Mouse (Mus musculus) kidney, postnatal 0 days (tissue): ENCODE data around the gene Gm12184. TPM values are rescaled to one million over a fixed set of nuclear protein-coding genes. Genes with fewer than 3 reads are reported as not detected.
"Not testable (repeated sequence)": the region's sequence is repeated elsewhere in the genome, so short reads cannot be mapped to it uniquely, and the experiment has no call there.

Source experiments
- ATAC-seq: fragments of 200-750 bp; cut with Nextera tagmentation; replicated peaks from 2 replicates; pipeline ENCODE4 v1.8.0; 2017; ENCODE audit warnings: low read depth, moderate number of reproducible peaks, moderate TSS enrichment, moderate library complexity; ENCODE audit not compliant: low FRiP score
- DNase-seq: peaks from one replicate; pipeline ENCODE4 v3.0.0-alpha.2; 2016; ENCODE audit warnings: low spot score
- H3K27ac ChIP-seq: fragments of 300-500 bp; sonication (generic); 2 replicates; pipeline ENCODE4 v1.5.1; 2014; ENCODE audit warnings: mild to moderate bottlenecking
- H3K27me3 ChIP-seq: fragments of 300-500 bp; sonication (generic); 2 replicates; pipeline ENCODE4 v1.6.1; 2014; ENCODE audit warnings: low read length, mixed read lengths; ENCODE audit not compliant: insufficient read depth
- H3K36me3 ChIP-seq: fragments of 300-500 bp; sonication (generic); 2 replicates; pipeline ENCODE4 v1.6.1; 2014; ENCODE audit warnings: low read length, mixed read lengths; ENCODE audit not compliant: insufficient read depth
- H3K4me1 ChIP-seq: fragments of 300-500 bp; sonication (generic); replicated peaks from 2 replicates; pipeline ENCODE4 v1.6.1; 2014; ENCODE audit warnings: antibody characterized with exemption, low read length, mixed read lengths; ENCODE audit not compliant: insufficient read depth
- H3K4me2 ChIP-seq: fragments of 300-500 bp; sonication (generic); 2 replicates; pipeline ENCODE4 v1.6.1; 2014; ENCODE audit warnings: mild to moderate bottlenecking, low read length, moderate library complexity, mixed read lengths
- H3K4me3 ChIP-seq: fragments of 300-500 bp; sonication (generic); replicated peaks from 2 replicates; pipeline ENCODE4 v1.5.1; 2014; ENCODE audit warnings: low read depth, low read length
- H3K9ac ChIP-seq: fragments of 300-500 bp; sonication (generic); 2 replicates; pipeline ENCODE4 v1.6.1; 2014; ENCODE audit warnings: low read depth, low read length
- H3K9me3 ChIP-seq: fragments of 300-500 bp; sonication (generic); replicated peaks from 2 replicates; pipeline ENCODE4 v1.6.1; 2016; ENCODE audit warnings: low read length, inconsistent platforms, mixed read lengths
- CTCF ChIP-seq: IDR thresholded peaks from 2 replicates; pipeline ENCODE4 v1.5.1; 2016; ENCODE audit warnings: antibody characterized with exemption, low read depth, mild to moderate bottlenecking, moderate library complexity
- WGBS: fragments of 180-500 bp; shearing (Covaris S2); extraction: QIAGEN DNeasy Blood & Tissue Kit; methylation state at CpG from one replicate; pipeline ENCODE4 v1.1.7; 2014; 5-methylcytosine and 5-hydroxymethylcytosine counted together
- polyA plus RNA-seq: library from polyadenylated mRNA; unstranded; fragments of >200 nt; fragmentation: Nextera tagmentation; extraction: Ambion mirVana; gene quantifications from 2 replicates; pipeline ENCODE4 v1.2.1, GENCODE M21; 2015

Gene Gm12184
- 4.4 and 10.3 TPM in 2 replicates for polyA plus RNA-seq

DNA sequence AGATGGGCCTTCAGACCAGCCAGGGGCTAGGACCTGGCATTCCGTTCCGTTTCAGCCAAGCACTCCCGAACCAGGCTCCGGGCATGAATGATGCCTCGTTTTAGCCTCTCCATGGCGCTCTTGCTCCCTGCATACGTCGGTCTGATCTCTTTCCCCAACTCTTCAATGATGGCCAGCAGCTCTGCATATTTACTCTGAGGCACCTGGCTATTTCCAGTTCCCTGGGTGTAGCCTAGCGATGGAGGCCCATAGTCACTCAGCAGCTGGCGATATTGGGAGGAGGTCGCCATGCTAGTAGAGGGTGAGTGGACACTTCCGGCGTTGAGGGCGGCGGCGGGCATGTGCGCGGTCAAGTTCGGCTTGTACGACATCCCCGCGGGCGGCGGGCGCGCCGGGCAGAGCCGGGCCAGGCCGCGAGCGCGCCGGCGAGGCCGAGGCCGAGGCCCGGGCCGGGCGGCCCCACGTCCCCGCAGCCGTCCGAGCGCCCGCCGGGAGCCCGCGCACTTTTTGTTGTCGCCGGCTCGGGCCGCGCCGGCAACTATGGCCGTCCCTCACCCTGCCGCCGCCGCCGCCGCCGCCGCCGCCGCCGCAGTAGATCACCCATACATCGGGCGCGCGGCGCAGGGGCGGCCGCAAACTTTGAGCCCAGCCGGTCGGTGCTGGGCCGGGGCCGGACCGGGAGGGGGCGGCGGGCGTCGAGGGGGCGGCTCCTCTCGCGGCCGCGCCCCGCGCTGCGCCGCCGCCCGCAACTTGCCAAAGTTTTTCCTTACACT is at the start of gene Gm12184, which contains the start of gene Trim7:
Gm12184 (minus strand) TSS at position 677 of the 773 bp plus-strand sequence.
Trim7 (plus strand) TSS at position 162 of the 773 bp plus-strand sequence.
- H3K27ac ChIP-seq = peak within 1 kb of the TSS; percentile 82
- H3K4me2 ChIP-seq = peak within 1 kb of the TSS; percentile 70
- H3K4me3 ChIP-seq = peak within 1 kb of the TSS; percentile 44
- TF ChIP-seq CTCF = peak; percentile 7; the same call in 1 of the 2 replicates
- H3K27me3 ChIP-seq, H3K36me3 ChIP-seq, H3K9me3 ChIP-seq, DNase-seq, H3K4me1 ChIP-seq: not testable (repeated sequence)
- ATAC-seq = peak; percentile 87
- H3K9ac ChIP-seq = peak within 1 kb of the TSS; percentile 40; the same call in 1 of the 2 replicates
- WGBS = under 1% methylated on average over 44 of the region's 92 CpGs

DNA sequence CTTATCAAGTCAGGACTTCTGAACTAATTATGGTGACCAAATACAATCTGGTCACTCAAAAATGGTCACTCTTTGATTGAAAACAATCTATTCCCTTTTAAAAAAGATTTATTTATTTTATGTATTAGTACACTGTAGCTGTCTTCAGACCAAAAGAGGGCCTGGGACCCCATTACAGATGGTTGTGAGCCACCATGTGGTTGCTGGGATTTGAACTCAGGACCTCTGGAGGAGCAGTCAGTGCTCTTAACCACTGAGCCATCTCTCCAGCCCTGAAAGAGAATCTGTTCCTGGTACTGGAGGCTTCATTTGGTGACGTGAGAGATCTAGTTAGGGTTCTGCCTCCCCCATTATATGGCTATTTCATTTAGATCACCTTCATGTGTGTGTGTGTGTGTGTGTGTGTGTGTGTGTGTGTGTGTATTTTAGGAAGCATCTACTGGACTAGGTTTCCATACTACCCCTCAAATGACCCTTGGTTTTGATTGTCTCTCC is 48.9 kb upstream of the Gm12184 start:
- H3K9me3 ChIP-seq, H3K27ac ChIP-seq, H3K9ac ChIP-seq, ATAC-seq, H3K4me1 ChIP-seq, H3K27me3 ChIP-seq, DNase-seq, H3K4me2 ChIP-seq, H3K4me3 ChIP-seq, H3K36me3 ChIP-seq: not testable (repeated sequence)
- 73% methylated on average over 1 of the region's 1 CpGs for WGBS

DNA sequence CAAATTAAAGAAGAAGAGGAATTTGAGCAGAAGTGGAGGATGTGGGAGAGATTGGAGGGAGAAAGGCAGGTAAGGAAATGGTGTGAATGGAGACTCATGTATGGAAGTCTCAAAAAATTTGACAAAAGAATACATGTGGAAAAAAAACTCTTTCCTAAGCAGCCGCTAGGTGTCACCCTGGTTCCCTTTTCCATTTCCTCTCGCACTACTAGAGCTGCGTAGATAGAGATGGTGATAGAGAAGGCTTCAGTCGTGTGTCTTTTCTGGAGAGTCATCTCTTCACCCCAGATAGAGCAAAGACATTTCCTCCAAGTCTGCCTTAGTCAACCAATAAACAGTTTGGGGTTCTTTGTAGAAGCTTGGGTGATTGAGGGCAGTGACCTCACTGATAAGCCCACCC is 48.0 kb upstream of the Gm12184 start:
- H3K27me3 ChIP-seq = no peaks in the 10 kb centered on the region
- H3K9ac ChIP-seq = no peak overlapping the region
- no peaks in the 10 kb centered on the region for H3K36me3 ChIP-seq
- H3K4me3 ChIP-seq = no peak overlapping the region
- TF ChIP-seq CTCF = peak; percentile 92
- 1% methylated on average over 4 of the region's 4 CpGs for WGBS
- no peaks in the 10 kb centered on the region for H3K9me3 ChIP-seq
- ATAC-seq = no peak
- peak; percentile 88 for DNase-seq
- peaks cover 14% of the 10 kb centered on the region for H3K4me1 ChIP-seq
- no peak overlapping the region for H3K4me2 ChIP-seq
- no peak overlapping the region for H3K27ac ChIP-seq

DNA sequence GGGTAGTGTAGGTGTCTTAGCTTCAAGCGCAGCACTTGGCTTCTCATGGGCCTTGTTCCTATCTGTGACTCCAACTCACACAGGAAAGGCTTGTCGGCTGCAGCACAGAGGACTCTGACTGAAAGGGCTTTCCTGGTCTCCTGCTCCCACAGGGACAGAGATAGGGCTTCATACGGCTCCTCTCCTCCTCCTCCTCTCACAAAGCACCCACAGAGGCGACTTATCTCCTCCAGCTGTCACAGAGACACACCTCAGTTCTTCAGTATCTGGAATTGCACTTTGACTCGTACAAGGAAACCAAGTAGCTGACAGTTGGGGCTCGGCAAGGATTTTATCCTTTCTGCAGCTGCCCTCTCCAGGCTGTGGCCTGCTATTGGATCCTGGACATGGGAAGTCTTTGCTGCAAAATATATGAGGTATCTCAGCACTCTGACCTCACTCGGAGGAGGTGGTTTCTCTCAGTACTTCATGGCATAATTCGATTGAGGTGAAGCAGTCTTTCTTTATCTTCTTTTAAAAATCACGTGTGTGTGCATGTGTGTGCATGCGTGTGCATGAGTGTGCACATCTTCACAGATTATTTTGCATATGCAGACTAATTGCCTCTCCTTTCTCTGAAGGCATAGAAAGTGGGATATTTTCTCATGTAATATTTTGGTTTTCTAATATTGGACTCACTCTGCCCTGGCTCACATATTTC is 47.3 kb upstream of the Gm12184 start:
- 48% methylated on average over 10 of the region's 10 CpGs for WGBS
- Histone ChIP-seq H3K9me3 (no peaks in the 10 kb centered on the region), H3K4me2 (no peak overlapping the region), H3K36me3 (no peaks in the 10 kb centered on the region), H3K4me3 (no peak overlapping the region), H3K27me3 (no peaks in the 10 kb centered on the region), H3K27ac (0 out of 2 replicates have a peak overlapping the region, but pooled peaks have one; percentile 42), H3K9ac (no peak overlapping the region), H3K4me1 (peaks cover 15% of the 10 kb centered on the region)
- no peak for ATAC-seq
- TF ChIP-seq CTCF = no peak
- DNase-seq = peak; percentile 35

DNA sequence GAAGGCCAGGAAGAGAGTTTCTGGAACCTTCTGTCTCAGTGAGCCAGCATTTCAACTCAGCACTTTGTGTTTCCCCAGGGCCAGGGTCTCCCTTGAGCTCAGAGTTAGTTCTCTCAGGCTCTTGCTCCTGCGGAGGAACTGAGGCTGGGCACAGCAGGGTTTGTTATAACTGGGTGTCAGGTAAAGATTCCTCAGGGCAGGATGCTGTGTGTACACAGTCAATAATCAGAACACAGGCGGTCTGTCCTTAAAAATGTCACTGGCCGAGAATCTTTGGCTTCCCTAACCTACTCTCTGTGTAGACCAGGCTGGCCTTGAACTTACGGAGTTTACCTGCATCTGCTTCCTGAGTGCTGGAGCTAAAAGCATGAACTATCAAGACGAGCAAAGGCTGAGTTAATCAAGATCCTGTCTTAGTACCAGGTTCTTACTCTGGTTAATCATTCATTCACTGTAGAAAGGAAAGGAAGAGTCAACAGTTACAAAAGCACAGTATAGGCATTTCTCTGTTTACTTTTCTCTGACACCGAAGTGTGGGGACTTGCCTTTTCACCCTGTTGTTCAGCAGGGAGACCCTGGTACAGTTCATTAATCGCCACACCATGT is 46.3 kb upstream of the Gm12184 start:
- peaks cover 15% of the 10 kb centered on the region for H3K4me1 ChIP-seq
- H3K9me3 ChIP-seq = no peaks in the 10 kb centered on the region
- ATAC-seq (no peak), DNase-seq (peak; percentile 20)
- H3K36me3 ChIP-seq = no peaks in the 10 kb centered on the region
- H3K4me3 ChIP-seq = peak overlapping the region; percentile 52; the same call in 1 of the 2 replicates
- 0 out of 2 replicates have a peak overlapping the region, but pooled peaks have one; percentile 68 for H3K9ac ChIP-seq
- peak overlapping the region; percentile 73; the same call in 1 of the 2 replicates for H3K4me2 ChIP-seq
- no peak for TF ChIP-seq CTCF
- H3K27me3 ChIP-seq = no peaks in the 10 kb centered on the region
- 65% methylated on average over 7 of the region's 7 CpGs for WGBS
- peak overlapping the region; percentile 91 for H3K27ac ChIP-seq
